Mouse (Mus musculus) intestine, embryonic 14.5 days (tissue): ENCODE measurements around the gene Atrn. TPM values are rescaled to one million over a fixed set of nuclear protein-coding genes. Genes with fewer than 3 reads are reported as not detected.
A peak's percentile ranks its signal among the peaks of the same experiment; 100 is the strongest.

Experiments used
- ATAC-seq: fragments of 200-750 bp; cut with Nextera tagmentation; replicated peaks from 2 replicates; pipeline ENCODE4 v1.8.0; 2017; ENCODE audit warnings: low read depth, moderate number of reproducible peaks, moderate TSS enrichment, moderate library complexity; ENCODE audit not compliant: low FRiP score, low TSS enrichment
- DNase-seq: peaks from one replicate; pipeline ENCODE4 v3.0.0-alpha.2; 2018; ENCODE audit warnings: low spot score
- H3K27ac ChIP-seq: fragments of 300-500 bp; sonication (generic); 2 replicates; pipeline ENCODE4 v1.5.1; 2014; ENCODE audit warnings: low read depth, mild to moderate bottlenecking, control low read depth
- H3K27me3 ChIP-seq: fragments of 300-500 bp; sonication (generic); replicated peaks from 2 replicates; pipeline ENCODE4 v1.6.1; 2014; ENCODE audit warnings: low read length, control low read depth; ENCODE audit not compliant: control insufficient read depth, insufficient read depth
- H3K36me3 ChIP-seq: fragments of 300-500 bp; sonication (generic); 2 replicates; pipeline ENCODE4 v1.6.1; 2014; ENCODE audit warnings: low read length, control low read depth; ENCODE audit not compliant: control insufficient read depth, insufficient read depth
- H3K4me1 ChIP-seq: fragments of 300-500 bp; sonication (generic); replicated peaks from 2 replicates; pipeline ENCODE4 v1.6.1; 2014; ENCODE audit warnings: low read length, control low read depth, mixed read lengths; ENCODE audit not compliant: control insufficient read depth, insufficient read depth
- H3K4me2 ChIP-seq: fragments of 300-500 bp; sonication (generic); 2 replicates; pipeline ENCODE4 v1.6.1; 2014; ENCODE audit warnings: low read length
- H3K4me3 ChIP-seq: fragments of 300-500 bp; sonication (generic); 2 replicates; pipeline ENCODE4 v1.5.1; 2014; ENCODE audit warnings: low read depth, low read length, control low read depth, mixed read lengths
- H3K9ac ChIP-seq: fragments of 300-500 bp; sonication (generic); 2 replicates; pipeline ENCODE4 v1.6.1; 2014; ENCODE audit warnings: mild to moderate bottlenecking, low read length
- H3K9me3 ChIP-seq: fragments of 300-500 bp; sonication (generic); 2 replicates; pipeline ENCODE4 v1.6.1; 2016; ENCODE audit warnings: low read length, control low read depth; ENCODE audit not compliant: control insufficient read depth
- WGBS: fragments of 180-500 bp; shearing (Covaris S2); extraction: QIAGEN DNeasy Blood & Tissue Kit; methylation state at CpG from one replicate; pipeline ENCODE4 v1.1.7; 2014; 5-methylcytosine and 5-hydroxymethylcytosine counted together
- polyA plus RNA-seq: library from polyadenylated mRNA; unstranded; fragments of >200 nt; fragmentation: Nextera tagmentation; extraction: Ambion mirVana; gene quantifications from 2 replicates; pipeline ENCODE4 v1.2.1, GENCODE M21; 2014

Gene Atrn
- polyA plus RNA-seq = 8.4 and 8.5 TPM in 2 replicates

- no peak within 1 kb of the TSS; the same call in 1 of the 2 replicates for H3K27ac ChIP-seq
- WGBS = 5% methylated on average over 48 of the region's 50 CpGs
- H3K9me3 ChIP-seq = no peaks in the 10 kb centered on the region
- ATAC-seq (peak; percentile 98), DNase-seq (peak; percentile 94)
- H3K4me2 ChIP-seq = peak within 1 kb of the TSS; percentile 78
- peaks cover 14% of the 10 kb centered on the region for H3K4me1 ChIP-seq
- H3K36me3 ChIP-seq = no peaks in the 10 kb centered on the region
- H3K9ac ChIP-seq = peak within 1 kb of the TSS; percentile 71
- peak within 1 kb of the TSS; percentile 95 for H3K4me3 ChIP-seq
- H3K27me3 ChIP-seq = no peaks in the 10 kb centered on the region
Measured at GRCm38 (mm10) chr2:130905751-130906583, at the start of gene Atrn, which contains the start of gene 4930402H24Rik. Atrn (plus strand) TSS chr2:130906495. 4930402H24Rik (minus strand) TSS chr2:130906406.

- ATAC-seq = no peak
Measured at GRCm38 (mm10) chr2:130862091-130862490, 44.2 kb upstream of the Atrn start.

GRCm38 (mm10) chr2:130870916-130871315, 35.4 kb upstream of the Atrn start:
- no peak overlapping the region for H3K27ac ChIP-seq
- H3K9me3 ChIP-seq = no peaks in the 10 kb centered on the region
- 76% methylated on average over 5 of the region's 5 CpGs for WGBS
- no peak overlapping the region for H3K4me3 ChIP-seq
- ATAC-seq = no peak
- DNase-seq = no peak
- H3K27me3 ChIP-seq = no peaks in the 10 kb centered on the region
- no peaks in the 10 kb centered on the region for H3K36me3 ChIP-seq
- no peak overlapping the region for H3K9ac ChIP-seq
- no peak overlapping the region for H3K4me2 ChIP-seq
- no peaks in the 10 kb centered on the region for H3K4me1 ChIP-seq

More at GRCm38 (mm10) chr2:130862091-130862490, 44.2 kb upstream of the Atrn start:
- Histone ChIP-seq H3K27ac (no peak overlapping the region), H3K27me3 (no peaks in the 10 kb centered on the region), H3K4me2 (no peak overlapping the region), H3K9ac (no peak overlapping the region), H3K9me3 (no peaks in the 10 kb centered on the region), H3K36me3 (no peaks in the 10 kb centered on the region), H3K4me1 (no peaks in the 10 kb centered on the region), H3K4me3 (no peak overlapping the region)
- no peak for DNase-seq
- WGBS = 81% methylated on average over 3 of the region's 3 CpGs

- H3K9ac ChIP-seq = no peak overlapping the region
- H3K4me3 ChIP-seq = no peak overlapping the region
- H3K9me3 ChIP-seq = no peaks in the 10 kb centered on the region
- no peak overlapping the region for H3K27ac ChIP-seq
- ATAC-seq (no peak), DNase-seq (no peak)
- no peaks in the 10 kb centered on the region for H3K27me3 ChIP-seq
- H3K4me1 ChIP-seq = no peaks in the 10 kb centered on the region
- 0 out of 2 replicates have a peak, but pooled peaks cover under 1% of the 10 kb centered on the region for H3K36me3 ChIP-seq
- 61% methylated on average over 3 of the region's 3 CpGs for WGBS
- no peak overlapping the region for H3K4me2 ChIP-seq
Measured at GRCm38 (mm10) chr2:130877376-130877775, 28.9 kb upstream of the Atrn start.

- Histone ChIP-seq H3K27me3 (no peaks in the 10 kb centered on the region), H3K4me3 (no peak overlapping the region), H3K36me3 (0 out of 2 replicates have a peak, but pooled peaks cover 4% of the 10 kb centered on the region), H3K9me3 (no peaks in the 10 kb centered on the region), H3K27ac (no peak overlapping the region), H3K4me2 (no peak overlapping the region), H3K9ac (no peak overlapping the region), H3K4me1 (no peaks in the 10 kb centered on the region)
- ATAC-seq = no peak
- no peak for DNase-seq
Measured at GRCm38 (mm10) chr2:130886983-130887382, 19.3 kb upstream of the Atrn start.

GRCm38 (mm10) chr2:130887456-130887855, 18.8 kb upstream of the Atrn start:
- H3K27ac ChIP-seq = no peak overlapping the region
- no peaks in the 10 kb centered on the region for H3K9me3 ChIP-seq
- WGBS = 83% methylated on average over 1 of the region's 1 CpGs
- 0 out of 2 replicates have a peak, but pooled peaks cover 2% of the 10 kb centered on the region for H3K36me3 ChIP-seq
- no peaks in the 10 kb centered on the region for H3K27me3 ChIP-seq
- H3K4me2 ChIP-seq = no peak overlapping the region
- no peaks in the 10 kb centered on the region for H3K4me1 ChIP-seq
- no peak overlapping the region for H3K4me3 ChIP-seq
- ATAC-seq (no peak), DNase-seq (no peak)
- H3K9ac ChIP-seq = no peak overlapping the region

- Histone ChIP-seq H3K4me3 (no peak overlapping the region), H3K27me3 (no peaks in the 10 kb centered on the region), H3K36me3 (no peaks in the 10 kb centered on the region), H3K4me2 (no peak overlapping the region), H3K9me3 (no peaks in the 10 kb centered on the region), H3K4me1 (0 out of 2 replicates have a peak, but pooled peaks cover 3% of the 10 kb centered on the region), H3K9ac (no peak overlapping the region), H3K27ac (no peak overlapping the region)
- ATAC-seq = no peak
- WGBS = 89% methylated on average over 2 of the region's 2 CpGs
- no peak for DNase-seq
Measured at GRCm38 (mm10) chr2:130896944-130897343, 9.4 kb upstream of the Atrn start.

GRCm38 (mm10) chr2:130897856-130898255, 8.4 kb upstream of the Atrn start:
- Histone ChIP-seq H3K36me3 (no peaks in the 10 kb centered on the region), H3K4me1 (0 out of 2 replicates have a peak, but pooled peaks cover 3% of the 10 kb centered on the region), H3K27ac (no peak overlapping the region), H3K4me3 (no peak overlapping the region), H3K9me3 (no peaks in the 10 kb centered on the region), H3K27me3 (no peaks in the 10 kb centered on the region), H3K9ac (no peak overlapping the region), H3K4me2 (no peak overlapping the region)
- 76% methylated on average over 2 of the region's 2 CpGs for WGBS
- no peak for DNase-seq
- no peak for ATAC-seq
